Mouse (Mus musculus): ENCODE data around the gene Ric8b.

Ric8b gene

DNA sequence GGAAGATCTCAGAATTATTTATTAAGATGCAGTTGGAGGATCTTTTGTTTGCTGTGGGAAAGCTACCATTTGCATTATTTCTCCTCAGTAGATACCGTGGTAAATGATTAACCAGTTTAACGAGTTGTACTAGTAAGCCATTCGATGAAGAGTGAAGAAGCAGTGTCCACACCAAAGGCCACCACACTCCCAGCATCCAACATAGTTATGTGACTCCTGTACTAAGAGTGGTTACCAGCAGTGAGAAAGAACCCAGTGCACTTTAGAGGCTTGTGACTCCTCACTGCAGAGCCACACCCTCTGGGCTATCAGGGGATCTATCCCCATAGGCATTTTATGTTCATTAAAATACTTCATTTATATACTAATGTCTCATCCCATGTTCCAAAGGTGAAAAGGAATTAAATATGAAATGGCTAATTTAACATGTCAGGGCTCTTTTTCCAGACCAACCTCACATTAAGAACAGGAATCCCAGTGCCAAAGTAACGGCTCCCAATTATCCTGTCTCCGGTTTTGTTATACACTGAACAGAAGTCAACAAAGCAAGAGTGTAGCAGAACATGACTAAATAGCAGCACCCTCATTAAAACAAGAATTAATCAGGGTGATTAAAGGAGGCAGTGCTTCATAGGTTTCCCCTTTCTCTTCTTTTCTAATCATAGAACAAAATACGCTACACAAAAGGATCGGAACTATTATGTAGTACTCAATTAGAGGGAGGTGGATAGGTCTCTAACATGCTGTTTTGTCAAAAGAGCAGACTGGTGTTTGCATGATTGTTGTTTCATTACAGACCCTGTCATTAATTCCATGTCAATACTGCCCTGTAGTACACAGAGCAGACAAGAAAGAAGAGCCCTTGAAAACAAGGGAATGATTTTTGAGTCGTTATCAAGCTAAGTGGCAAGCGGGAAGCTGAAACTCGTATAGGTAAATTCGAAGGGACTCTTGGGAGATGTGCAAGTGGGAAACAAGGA is 90.7 kb downstream of the Ric8b start:
- DNase-seq (ENCODE audit: low spot score), result no peak

- no peak for DNase-seq (ENCODE audit: low spot score)
Observed at GRCm38 (mm10) chr10:85011066-85011465, 93.7 kb downstream of the Ric8b start.

DNA sequence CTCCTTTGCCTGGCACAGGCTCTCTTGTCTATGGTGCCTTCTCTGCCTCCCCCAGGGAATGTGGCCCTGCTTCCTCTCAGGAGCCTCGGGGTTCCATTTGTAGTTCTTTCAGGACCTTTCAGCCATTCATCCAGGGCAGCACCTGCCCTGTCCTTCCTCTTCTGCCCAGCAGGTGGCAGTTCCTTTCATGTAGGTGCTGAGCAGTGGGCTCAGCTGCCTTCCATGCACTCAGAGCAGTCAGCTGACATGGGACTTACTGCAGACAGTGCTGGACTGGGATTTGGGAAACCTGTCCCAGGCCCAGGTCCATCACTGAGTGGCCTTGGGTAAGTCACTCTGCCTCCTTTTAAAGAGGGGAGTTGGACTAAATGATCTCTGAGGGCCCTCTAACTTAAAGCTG is 96.0 kb downstream of the Ric8b start:
- peak; percentile 15 for DNase-seq (ENCODE audit: low spot score)

- no peak for DNase-seq (ENCODE audit: low spot score)
Observed at GRCm38 (mm10) chr10:85013924-85014428, 96.6 kb downstream of the Ric8b start.

DNA sequence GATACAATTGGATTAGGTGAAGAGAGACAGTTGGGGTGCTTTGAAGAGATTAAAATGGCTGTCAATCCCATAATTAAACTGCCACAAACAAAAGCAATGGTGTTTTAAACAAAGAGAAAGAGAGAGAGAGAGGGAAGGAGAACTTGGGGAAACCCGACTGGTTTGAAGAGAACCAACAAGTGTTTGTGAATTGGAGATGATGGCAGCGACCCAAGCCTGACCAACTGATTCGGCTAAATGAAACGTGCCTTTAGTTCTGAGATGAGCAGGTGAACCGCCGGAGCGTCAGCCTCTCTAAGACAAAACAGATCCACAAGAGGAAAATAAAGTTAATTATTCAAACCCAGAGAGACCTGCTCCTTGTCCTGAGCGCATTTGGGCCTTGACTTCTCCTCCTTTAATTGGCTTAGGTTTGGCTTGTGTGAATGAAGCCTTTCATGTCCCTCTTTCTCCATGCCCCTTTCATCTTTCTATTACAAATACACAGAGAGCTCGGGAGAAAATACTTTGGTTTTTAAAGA is 97.1 kb downstream of the Ric8b start:
- DNase-seq (ENCODE audit: low spot score), result no peak

GRCm38 (mm10) chr10:85022647-85023312 is 105.4 kb downstream of the Ric8b start:
- no peak for DNase-seq (ENCODE audit: low spot score)

DNA sequence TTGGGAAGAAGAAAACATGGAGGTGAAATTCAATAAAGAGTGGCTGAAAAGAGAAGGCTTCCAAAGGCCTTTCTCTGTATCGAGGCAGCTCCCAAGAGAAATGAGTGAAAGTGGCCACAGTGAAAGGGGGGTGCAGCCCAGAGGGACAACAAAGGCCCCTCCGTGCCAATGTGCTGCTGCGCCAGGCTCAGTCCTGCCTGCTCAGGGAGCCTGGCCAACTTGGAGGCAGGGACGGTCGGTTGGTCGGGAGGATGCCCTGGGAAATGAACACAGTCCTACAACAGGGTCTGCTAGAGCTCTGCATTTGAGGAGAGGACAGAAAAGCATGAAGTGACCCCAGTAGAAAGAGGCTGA is 105.9 kb downstream of the Ric8b start:
- DNase-seq (ENCODE audit: low spot score), result no peak

GRCm38 (mm10) chr10:85025799-85026424 is 108.5 kb downstream of the Ric8b start:
- no peak for DNase-seq (ENCODE audit: low spot score)

DNA sequence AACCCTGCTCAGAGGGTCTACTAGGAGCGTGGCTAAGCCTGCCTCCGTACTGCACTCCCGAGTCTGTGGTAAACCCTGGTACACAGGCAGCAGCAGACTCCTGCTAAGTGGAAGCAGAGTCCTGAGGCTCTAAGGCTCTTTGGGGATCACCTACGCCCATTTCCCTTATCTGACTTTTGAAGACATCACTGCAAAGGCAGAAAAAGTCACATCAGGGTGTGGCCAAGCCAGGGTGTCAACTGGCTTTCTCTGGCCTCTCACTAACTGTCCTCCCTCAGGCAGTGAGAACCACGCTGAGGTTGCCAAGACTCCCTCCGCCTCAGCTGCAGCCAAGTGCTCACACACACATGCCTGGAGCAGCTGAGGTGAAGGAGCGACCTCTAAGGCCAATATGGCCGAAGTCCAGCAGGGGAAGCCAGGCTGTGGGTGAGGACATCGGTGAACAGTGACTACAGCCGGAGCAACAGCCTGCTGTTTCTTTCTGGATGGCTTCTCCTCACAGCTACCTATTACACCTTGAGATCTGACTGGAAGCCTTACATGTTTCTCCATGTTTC is 110.3 kb downstream of the Ric8b start:
- peak; percentile 9 for DNase-seq (ENCODE audit: low spot score)

- DNase-seq (ENCODE audit: low spot score), result no peak
Observed at GRCm38 (mm10) chr10:85035131-85035725, 117.8 kb downstream of the Ric8b start.

DNA sequence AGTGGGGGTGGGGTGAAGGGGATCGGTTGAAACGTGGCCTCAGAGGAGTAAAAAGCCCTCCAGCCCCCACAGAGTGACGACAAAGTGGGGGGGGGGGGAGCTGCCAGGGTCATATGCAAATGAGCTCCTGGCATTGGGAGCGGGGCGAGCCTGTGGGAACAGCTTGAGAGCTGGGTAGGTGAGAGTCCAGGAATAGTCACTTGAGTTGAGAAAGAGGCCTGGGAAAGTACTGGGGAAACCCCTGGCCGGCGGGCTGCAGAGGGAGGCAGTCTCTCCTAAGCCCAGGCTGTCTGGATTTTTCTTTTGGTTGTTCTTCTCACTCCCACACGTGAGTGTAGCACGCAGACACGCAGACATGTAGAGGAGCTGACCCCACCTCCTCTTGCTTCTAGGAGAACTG is 120.7 kb downstream of the Ric8b start:
- DNase-seq (ENCODE audit: low spot score), result no peak

GRCm38 (mm10) chr10:85038852-85039251 is 121.4 kb downstream of the Ric8b start:
- DNase-seq (ENCODE audit: low spot score), result no peak

- DNase-seq (ENCODE audit: low spot score), result no peak
Observed at GRCm38 (mm10) chr10:85044191-85044711, 126.8 kb downstream of the Ric8b start.

GRCm38 (mm10) chr10:85044732-85045720 is 127.6 kb downstream of the Ric8b start:
- DNase-seq (ENCODE audit: low spot score), result peak; percentile 34

DNA sequence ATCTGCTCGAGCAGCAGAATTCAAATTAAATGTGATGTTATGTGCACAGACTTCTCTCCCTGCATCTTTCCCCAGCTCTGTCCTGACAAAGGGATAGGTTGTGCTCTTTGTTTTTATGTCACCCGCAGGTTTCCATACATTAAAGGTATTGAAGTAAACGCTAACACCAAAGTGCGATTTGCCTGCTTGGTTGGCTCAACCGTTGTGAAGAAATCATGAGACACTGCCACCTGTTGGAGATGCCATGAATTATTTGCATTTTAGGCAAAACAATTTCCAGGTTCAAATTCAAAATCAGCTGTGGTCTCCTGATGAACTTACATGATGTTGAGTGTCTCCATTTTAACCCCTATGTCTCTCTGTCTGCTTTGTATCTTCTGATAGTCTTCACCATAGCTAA is 129.2 kb downstream of the Ric8b start:
- peak; percentile 18 for DNase-seq (ENCODE audit: low spot score)

GRCm38 (mm10) chr10:85048008-85048407 is 130.6 kb downstream of the Ric8b start:
- no peak for DNase-seq (ENCODE audit: low spot score)

DNA sequence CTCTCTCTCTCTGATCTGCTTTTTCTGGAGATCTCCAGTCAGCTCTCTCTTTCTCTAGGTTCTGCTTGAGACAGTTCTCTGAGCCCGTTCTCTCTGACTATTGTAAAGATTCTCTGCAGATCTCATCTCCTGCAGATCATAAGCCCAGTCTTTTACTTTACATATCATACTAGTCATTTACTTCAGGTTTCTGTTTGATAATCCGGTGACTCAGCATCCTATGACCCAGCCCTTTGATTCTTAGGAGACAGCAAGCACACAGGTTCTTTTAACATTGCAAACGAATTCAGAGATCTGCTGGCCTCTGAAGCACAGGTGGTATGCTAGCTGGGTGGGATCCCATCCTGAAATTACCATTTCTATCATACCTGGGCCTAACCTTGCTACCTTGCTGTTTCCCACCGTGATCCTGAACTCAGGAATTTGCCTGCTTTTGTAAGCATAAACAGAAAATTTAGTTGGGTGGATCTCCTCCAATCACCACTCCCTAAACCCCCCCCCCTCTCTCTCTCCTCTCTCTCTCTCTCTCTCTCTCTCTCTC is 133.3 kb downstream of the Ric8b start:
- no peak for DNase-seq (ENCODE audit: low spot score)

DNA sequence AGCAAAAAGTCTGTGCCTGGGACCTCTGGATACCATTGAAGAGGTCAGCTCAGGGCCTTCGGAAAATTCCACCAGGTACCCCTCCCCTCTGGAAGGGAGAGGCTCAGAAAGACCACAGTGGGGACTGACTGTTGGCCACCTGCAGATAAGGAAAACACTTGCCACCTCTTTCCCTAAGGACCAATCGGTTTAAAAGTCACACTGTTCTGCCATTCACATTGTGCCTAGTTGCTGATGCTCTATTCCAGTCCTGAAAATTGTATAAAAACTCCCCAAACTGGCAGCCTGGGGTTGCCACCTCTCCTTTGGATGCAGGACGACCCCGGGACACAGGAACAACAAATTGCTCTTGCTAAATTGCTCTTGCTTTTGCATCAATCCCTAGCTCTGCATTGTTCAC is 135.0 kb downstream of the Ric8b start:
- no peak for DNase-seq (ENCODE audit: low spot score)

DNA sequence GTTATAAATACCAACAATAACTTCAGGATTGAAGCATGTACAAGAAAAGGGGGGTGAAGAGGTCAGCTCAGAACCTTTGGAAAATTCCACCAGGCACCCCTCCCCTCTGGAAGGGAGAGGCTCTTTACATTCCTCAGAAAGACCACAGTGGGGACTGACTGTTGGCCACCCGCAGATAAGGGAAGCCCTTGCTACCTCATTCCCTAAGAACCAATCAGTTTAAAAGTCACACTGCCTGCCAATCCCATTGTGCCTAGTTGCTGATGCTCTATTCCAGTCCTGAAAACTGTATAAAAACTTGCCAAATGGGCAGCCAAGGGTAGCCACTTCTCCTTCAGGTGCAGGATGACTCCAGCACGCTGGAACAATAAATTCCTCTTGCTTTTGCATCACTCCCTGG is 137.5 kb downstream of the Ric8b start:
- no peak for DNase-seq (ENCODE audit: low spot score)
